In the genomic region with DNA sequence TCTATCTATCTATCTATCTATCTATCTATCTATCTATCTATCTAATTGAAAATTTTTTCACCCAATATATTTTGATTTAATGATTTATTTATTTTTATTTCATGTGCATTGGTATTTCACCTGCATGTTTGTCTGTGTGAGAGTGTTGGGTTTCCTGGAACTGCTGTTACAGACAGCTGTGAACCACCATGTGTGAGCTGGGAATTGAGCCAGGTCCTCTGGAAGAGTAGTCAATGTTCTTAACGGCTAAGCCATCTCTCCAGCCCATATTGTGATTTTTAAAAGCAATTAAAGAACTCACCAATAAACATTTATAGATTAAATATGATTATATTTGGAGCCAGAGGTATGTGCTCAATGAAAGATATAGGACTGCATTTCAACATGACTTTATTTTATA, we compare ENCODE assay signal across 29 mouse cellular contexts.
DNase-seq lines count a peak whose midpoint lies in the region; ATAC-seq and TF ChIP-seq lines count a peak whose summit lies in the region.
"Had no signal": no experiment of that assay in that cellular context is flagged by ENCODE, and none has a peak within 500 bp of the region (broad histone marks: within the 10 kb centered on the region; RNA-seq: fewer than 3 reads in every experiment).

No protein-coding gene starts in this region.

- no peaks in the 10 kb centered on the region for H3K36me3 ChIP-seq in liver, embryonic 11.5 days (ENCODE audit: control insufficient read depth, insufficient read depth, low read length)
- H3K36me3 ChIP-seq: embryonic facial prominence, embryonic 12.5 days; forebrain, embryonic 10.5 days; forebrain, embryonic 15.5 days; limb, embryonic 12.5 days; liver, embryonic 12.5 days; midbrain, embryonic 12.5 days; neural tube, embryonic 12.5 days had no signal

- H3K4me1 ChIP-seq in liver, embryonic 11.5 days (replicated peaks; ENCODE audit: control insufficient read depth, insufficient read depth, low read length) = 0 out of 2 replicates have a peak, but pooled peaks cover 2% of the 10 kb centered on the region
- H3K4me1 ChIP-seq: megakaryocyte, embryonic 14.5 days had no signal

- intact Hi-C loops in gastrocnemius, adult 2 months (cut with DNase I) = no loop called here
- intact Hi-C loops in heart, postnatal 36 days (cut with DNase I) = no loop called here

- no peak overlapping the region for H3K4me2 ChIP-seq in liver, embryonic 11.5 days
- H3K4me2 ChIP-seq: embryonic facial prominence, embryonic 12.5 days; forebrain, embryonic 15.5 days; hindbrain, embryonic 14.5 days; limb, embryonic 12.5 days; liver, embryonic 12.5 days; midbrain, embryonic 12.5 days; neural tube, embryonic 12.5 days had no signal

- H3K27ac ChIP-seq in gastrocnemius, adult 2 months = no peak overlapping the region
- no peak overlapping the region for H3K27ac ChIP-seq in liver, embryonic 11.5 days (ENCODE audit: low read depth, low read length)
- H3K27ac ChIP-seq: embryonic facial prominence, embryonic 12.5 days; forebrain, embryonic 10.5 days; forebrain, embryonic 15.5 days; hindbrain, embryonic 14.5 days; limb, embryonic 12.5 days; liver, embryonic 12.5 days; midbrain, embryonic 12.5 days; neural tube, embryonic 12.5 days had no signal

- DNase-seq in gastrocnemius, adult 2 months = peak; percentile 37
- DNase-seq in gastrocnemius, postnatal 10 days = no peak
- peak; percentile 35 for DNase-seq in heart, postnatal 4 days
- DNase-seq in heart, postnatal 36 days = no peak
- peak; percentile 37 for DNase-seq in lung, postnatal 36 days
- DNase-seq in lung, postnatal 25 days (ENCODE audit: low spot score) = no peak
- DNase-seq in liver, embryonic 11.5 days (ENCODE audit: low spot score) = no peak
- DNase-seq: adrenal gland, adult 2 months; adrenal gland, postnatal 36 days; cerebellum, adult 9-10 months; cerebellum, postnatal 36 days; kidney, adult 11 months; kidney, postnatal 14 days; liver, postnatal 0 days; lung, postnatal 4 days; right cerebral cortex, postnatal 4 days; thymus, postnatal 4 days had no signal

- no peak for TF ChIP-seq CTCF in gastrocnemius, adult 2 months (IDR thresholded peaks at IDR 0.05)

- 77% methylated on average over 1 of the region's 1 CpGs for WGBS in liver, embryonic 11.5 days

- no peaks in the 10 kb centered on the region for H3K27me3 ChIP-seq in liver, embryonic 11.5 days (replicated peaks; ENCODE audit: control insufficient read depth, insufficient read depth, low read length)
- H3K27me3 ChIP-seq: embryonic facial prominence, embryonic 12.5 days; forebrain, embryonic 15.5 days; limb, embryonic 12.5 days; liver, embryonic 12.5 days; megakaryocyte, embryonic 14.5 days; midbrain, embryonic 12.5 days; neural tube, embryonic 12.5 days had no signal

- no peak overlapping the region for H3K4me3 ChIP-seq in gastrocnemius, adult 2 months
- no peak overlapping the region for H3K4me3 ChIP-seq in liver, embryonic 11.5 days (ENCODE audit: low read depth, low read length)
- H3K4me3 ChIP-seq: embryonic facial prominence, embryonic 12.5 days; forebrain, embryonic 10.5 days; forebrain, embryonic 15.5 days; limb, embryonic 12.5 days; liver, embryonic 12.5 days; megakaryocyte, embryonic 14.5 days; midbrain, embryonic 12.5 days; myocyte; neural tube, embryonic 12.5 days had no signal

- ATAC-seq in liver, embryonic 11.5 days (replicated peaks; ENCODE audit: low FRiP score) = no peak
- ATAC-seq: CD4-positive, CD25-positive, alpha-beta regulatory T cell, adult 4 months; forebrain, embryonic 15.5 days; inflammation-experienced regulatory T-cells, adult 6 months; liver, embryonic 12.5 days; liver, postnatal 0 days had no signal

- no peak overlapping the region for H3K9ac ChIP-seq in liver, embryonic 11.5 days (ENCODE audit: low read depth, low read length)
- H3K9ac ChIP-seq: embryonic facial prominence, embryonic 12.5 days; forebrain, embryonic 15.5 days; hindbrain, embryonic 14.5 days; limb, embryonic 12.5 days; liver, embryonic 12.5 days; liver, postnatal 0 days; midbrain, embryonic 12.5 days; neural tube, embryonic 12.5 days had no signal

- H3K9me3 ChIP-seq in liver, embryonic 11.5 days (ENCODE audit: control insufficient read depth, low read length) = no peaks in the 10 kb centered on the region
- H3K9me3 ChIP-seq: embryonic facial prominence, embryonic 12.5 days; forebrain, embryonic 10.5 days; forebrain, embryonic 15.5 days; limb, embryonic 12.5 days; liver, embryonic 12.5 days; megakaryocyte, embryonic 14.5 days; midbrain, embryonic 12.5 days; neural tube, embryonic 12.5 days had no signal

Comparison
In these comparisons a context has a peak if more than half of its experiments do, and no peak if none do; other contexts are left out.
1. DNase-seq: peak in gastrocnemius, adult 2 months (single experiment), heart, postnatal 4 days (single experiment) and lung, postnatal 36 days (single experiment); none in gastrocnemius, postnatal 10 days (single experiment), heart, postnatal 36 days (0 of 2), lung, postnatal 25 days (single experiment) and liver, embryonic 11.5 days (single experiment).